Mouse (Mus musculus) midbrain, embryonic 10.5 days (tissue): ENCODE data around the gene Tmem87b. TPM values are rescaled to one million over a fixed set of nuclear protein-coding genes. Genes with fewer than 3 reads are reported as not detected.

ENCODE experiments used
- DNase-seq: peaks from one replicate; pipeline ENCODE4 v3.0.0-alpha.2; 2017; ENCODE audit warnings: low spot score
- H3K27ac ChIP-seq: fragments of 300-500 bp; sonication (generic); replicated peaks from 2 replicates; pipeline ENCODE4 v1.5.1; 2016; ENCODE audit warnings: mild to moderate bottlenecking
- H3K27me3 ChIP-seq: fragments of 300-500 bp; sonication (generic); 2 replicates; pipeline ENCODE4 v1.6.1; 2016; ENCODE audit warnings: low read depth, mild to moderate bottlenecking; ENCODE audit not compliant: poor library complexity, severe bottlenecking
- H3K36me3 ChIP-seq: fragments of 300-500 bp; sonication (generic); 2 replicates; pipeline ENCODE4 v1.6.1; 2016; ENCODE audit warnings: mild to moderate bottlenecking, moderate library complexity
- H3K4me1 ChIP-seq: fragments of 300-500 bp; sonication (generic); 2 replicates; pipeline ENCODE4 v1.6.1; 2016
- H3K4me3 ChIP-seq: fragments of 300-500 bp; sonication (generic); 2 replicates; pipeline ENCODE4 v1.5.1; 2016; ENCODE audit warnings: mild to moderate bottlenecking, moderate library complexity
- H3K9me3 ChIP-seq: fragments of 300-500 bp; sonication (generic); replicated peaks from 2 replicates; pipeline ENCODE4 v1.6.1; 2016; ENCODE audit warnings: mild to moderate bottlenecking
- WGBS: fragments of 180-500 bp; shearing (Covaris S2); methylation state at CpG from one replicate; pipeline ENCODE4 v1.1.7; 2016; 5-methylcytosine and 5-hydroxymethylcytosine counted together
- polyA plus RNA-seq: library from polyadenylated mRNA; unstranded; fragments of >200 nt; fragmentation: Nextera tagmentation; extraction: Ambion mirVana; gene quantifications from 2 replicates; pipeline ENCODE4 v1.2.1, GENCODE M21; 2016

Gene Tmem87b
- polyA plus RNA-seq, result 21.7 and 26.8 TPM in 2 replicates

GRCm38 (mm10) chr2:128817786-128818681 lies at the start of gene Tmem87b:
Tmem87b (plus strand) TSS chr2:128818118.
- Histone ChIP-seq H3K27ac (peak within 1 kb of the TSS; percentile 93), H3K9me3 (no peaks in the 10 kb centered on the region), H3K4me3 (peak within 1 kb of the TSS; percentile 74), H3K27me3 (no peaks in the 10 kb centered on the region), H3K36me3 (no peaks in the 10 kb centered on the region), H3K4me1 (peaks cover 25% of the 10 kb centered on the region)
- WGBS, result under 1% methylated on average over 59 of the region's 59 CpGs
- peak; percentile 98 for DNase-seq

- Histone ChIP-seq H3K9me3 (no peaks in the 10 kb centered on the region), H3K4me3 (no peak overlapping the region), H3K27me3 (no peaks in the 10 kb centered on the region), H3K4me1 (peaks cover 4% of the 10 kb centered on the region; the same call in 1 of the 2 replicates), H3K27ac (no peak overlapping the region), H3K36me3 (no peaks in the 10 kb centered on the region)
- DNase-seq, result no peak
- WGBS, result 88% methylated on average over 4 of the region's 4 CpGs
Observed at GRCm38 (mm10) chr2:128768545-128769247, 49.2 kb upstream of the Tmem87b start.

- no peak for DNase-seq
- H3K9me3 ChIP-seq, result no peaks in the 10 kb centered on the region
- WGBS, result 89% methylated on average over 6 of the region's 6 CpGs
- no peaks in the 10 kb centered on the region for H3K36me3 ChIP-seq
- H3K27me3 ChIP-seq, result no peaks in the 10 kb centered on the region
- no peak overlapping the region for H3K4me3 ChIP-seq
- peaks cover 4% of the 10 kb centered on the region; the same call in 1 of the 2 replicates for H3K4me1 ChIP-seq
- H3K27ac ChIP-seq, result no peak overlapping the region
Observed at GRCm38 (mm10) chr2:128770557-128770956, 47.4 kb upstream of the Tmem87b start.

GRCm38 (mm10) chr2:128771048-128771447 lies 46.9 kb upstream of the Tmem87b start:
- DNase-seq, result no peak
- no peak overlapping the region for H3K27ac ChIP-seq
- no peaks in the 10 kb centered on the region for H3K36me3 ChIP-seq
- WGBS, result 90% methylated on average over 4 of the region's 4 CpGs
- H3K27me3 ChIP-seq, result no peaks in the 10 kb centered on the region
- peaks cover 4% of the 10 kb centered on the region; the same call in 1 of the 2 replicates for H3K4me1 ChIP-seq
- no peaks in the 10 kb centered on the region for H3K9me3 ChIP-seq
- no peak overlapping the region for H3K4me3 ChIP-seq

- no peaks in the 10 kb centered on the region for H3K27me3 ChIP-seq
- H3K36me3 ChIP-seq, result no peaks in the 10 kb centered on the region
- DNase-seq, result no peak
- H3K9me3 ChIP-seq, result no peaks in the 10 kb centered on the region
- H3K4me3 ChIP-seq, result no peak overlapping the region
- 91% methylated on average over 7 of the region's 7 CpGs for WGBS
- peaks cover 4% of the 10 kb centered on the region; the same call in 1 of the 2 replicates for H3K4me1 ChIP-seq
- no peak overlapping the region for H3K27ac ChIP-seq
Observed at GRCm38 (mm10) chr2:128771750-128772338, 46.1 kb upstream of the Tmem87b start.

- no peak overlapping the region for H3K4me3 ChIP-seq
- 93% methylated on average over 5 of the region's 5 CpGs for WGBS
- H3K27ac ChIP-seq, result no peak overlapping the region
- peaks cover 3% of the 10 kb centered on the region; the same call in 1 of the 2 replicates for H3K36me3 ChIP-seq
- H3K4me1 ChIP-seq, result peaks cover 10% of the 10 kb centered on the region
- H3K27me3 ChIP-seq, result no peaks in the 10 kb centered on the region
- no peaks in the 10 kb centered on the region for H3K9me3 ChIP-seq
- DNase-seq, result no peak
Observed at GRCm38 (mm10) chr2:128782231-128782630, 35.7 kb upstream of the Tmem87b start.

GRCm38 (mm10) chr2:128783660-128784345 lies 34.1 kb upstream of the Tmem87b start:
- 83% methylated on average over 10 of the region's 10 CpGs for WGBS
- Histone ChIP-seq H3K27ac (no peak overlapping the region), H3K4me3 (no peak overlapping the region)

GRCm38 (mm10) chr2:128784814-128785213 lies 33.1 kb upstream of the Tmem87b start:
- H3K9me3 ChIP-seq, result no peaks in the 10 kb centered on the region
- H3K4me1 ChIP-seq, result peaks cover 10% of the 10 kb centered on the region
- no peaks in the 10 kb centered on the region for H3K27me3 ChIP-seq
- no peak overlapping the region for H3K4me3 ChIP-seq
- no peak for DNase-seq
- H3K36me3 ChIP-seq, result peaks cover 3% of the 10 kb centered on the region; the same call in 1 of the 2 replicates
- 93% methylated on average over 7 of the region's 7 CpGs for WGBS
- H3K27ac ChIP-seq, result no peak overlapping the region

More at GRCm38 (mm10) chr2:128783660-128784345, 34.1 kb upstream of the Tmem87b start:
- DNase-seq, result no peak
- no peaks in the 10 kb centered on the region for H3K27me3 ChIP-seq
- peaks cover 3% of the 10 kb centered on the region; the same call in 1 of the 2 replicates for H3K36me3 ChIP-seq
- peaks cover 10% of the 10 kb centered on the region for H3K4me1 ChIP-seq
- no peaks in the 10 kb centered on the region for H3K9me3 ChIP-seq

- DNase-seq, result no peak
- no peaks in the 10 kb centered on the region for H3K27me3 ChIP-seq
- 52% methylated on average over 5 of the region's 5 CpGs for WGBS
- peaks cover 3% of the 10 kb centered on the region; the same call in 1 of the 2 replicates for H3K36me3 ChIP-seq
- peak overlapping the region; percentile 64 for H3K27ac ChIP-seq
- peaks cover 10% of the 10 kb centered on the region for H3K4me1 ChIP-seq
- no peak overlapping the region for H3K4me3 ChIP-seq
- no peaks in the 10 kb centered on the region for H3K9me3 ChIP-seq
Observed at GRCm38 (mm10) chr2:128786341-128786740, 31.6 kb upstream of the Tmem87b start.

- Histone ChIP-seq H3K27ac (peak overlapping the region; percentile 64; the same call in 1 of the 2 replicates), H3K9me3 (no peaks in the 10 kb centered on the region), H3K4me1 (peaks cover 10% of the 10 kb centered on the region), H3K36me3 (peaks cover 3% of the 10 kb centered on the region; the same call in 1 of the 2 replicates), H3K4me3 (no peak overlapping the region), H3K27me3 (no peaks in the 10 kb centered on the region)
- WGBS, result 73% methylated on average over 1 of the region's 1 CpGs
- no peak for DNase-seq
Observed at GRCm38 (mm10) chr2:128786795-128787194, 31.1 kb upstream of the Tmem87b start.

- Histone ChIP-seq H3K36me3 (peaks cover 3% of the 10 kb centered on the region; the same call in 1 of the 2 replicates), H3K9me3 (no peaks in the 10 kb centered on the region), H3K4me1 (peaks cover 10% of the 10 kb centered on the region), H3K4me3 (no peak overlapping the region), H3K27me3 (no peaks in the 10 kb centered on the region), H3K27ac (no peak overlapping the region)
- 95% methylated on average over 3 of the region's 3 CpGs for WGBS
- no peak for DNase-seq
Observed at GRCm38 (mm10) chr2:128787805-128788204, 30.1 kb upstream of the Tmem87b start.
